Mouse (Mus musculus): ENCODE measurements around the gene Ddx21.
"Not testable (repeated sequence)": the region's sequence is repeated elsewhere in the genome, so short reads cannot be mapped to it uniquely, and the experiment has no call there.

Ddx21 gene

DNA sequence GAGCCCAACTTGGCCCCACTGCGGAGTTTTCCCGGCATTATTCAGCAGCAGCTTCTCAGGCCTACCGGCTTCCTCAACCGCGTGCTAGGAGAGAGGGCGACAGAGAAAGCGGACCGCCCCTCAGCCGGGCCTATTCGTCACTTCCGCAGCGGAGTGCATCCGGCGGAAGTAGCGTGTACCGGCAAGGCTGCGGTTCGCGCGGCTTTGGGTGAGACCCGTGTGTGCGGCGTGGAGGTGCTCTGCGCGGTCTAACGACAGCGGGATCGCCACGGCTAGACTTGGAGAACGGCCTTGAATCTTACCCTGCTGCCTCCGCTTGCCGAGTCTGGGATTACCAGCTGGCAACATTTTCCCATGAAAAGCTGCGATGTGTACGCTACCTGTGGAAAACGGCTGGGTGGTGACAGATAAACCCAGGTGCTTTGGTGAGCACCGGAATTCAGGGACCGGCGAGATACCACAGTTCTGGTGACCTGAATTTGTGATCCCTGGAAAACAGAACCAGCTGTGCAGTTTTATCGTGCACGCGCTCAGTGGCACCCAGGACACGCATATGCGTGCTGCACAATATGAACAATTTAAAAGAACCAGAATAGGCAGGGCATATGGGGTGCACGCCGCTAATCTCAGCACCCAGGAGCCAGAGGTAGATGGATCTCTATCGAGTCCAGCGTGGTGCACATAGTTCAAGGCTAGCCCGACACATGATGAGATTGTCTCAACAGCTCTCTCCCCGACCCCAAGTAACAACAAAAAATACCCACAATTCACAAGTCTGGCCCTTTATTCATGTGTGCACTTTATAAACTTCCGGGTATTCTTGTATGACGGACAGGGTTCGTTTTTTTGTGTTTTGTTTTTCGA lies at the start of gene Ddx21:
TSS of gene Ddx21 (minus strand) at position 105 of the 864 bp plus-strand sequence.
- peak; percentile 96 for DNase-seq (ENCODE audit: low spot score)

DNA sequence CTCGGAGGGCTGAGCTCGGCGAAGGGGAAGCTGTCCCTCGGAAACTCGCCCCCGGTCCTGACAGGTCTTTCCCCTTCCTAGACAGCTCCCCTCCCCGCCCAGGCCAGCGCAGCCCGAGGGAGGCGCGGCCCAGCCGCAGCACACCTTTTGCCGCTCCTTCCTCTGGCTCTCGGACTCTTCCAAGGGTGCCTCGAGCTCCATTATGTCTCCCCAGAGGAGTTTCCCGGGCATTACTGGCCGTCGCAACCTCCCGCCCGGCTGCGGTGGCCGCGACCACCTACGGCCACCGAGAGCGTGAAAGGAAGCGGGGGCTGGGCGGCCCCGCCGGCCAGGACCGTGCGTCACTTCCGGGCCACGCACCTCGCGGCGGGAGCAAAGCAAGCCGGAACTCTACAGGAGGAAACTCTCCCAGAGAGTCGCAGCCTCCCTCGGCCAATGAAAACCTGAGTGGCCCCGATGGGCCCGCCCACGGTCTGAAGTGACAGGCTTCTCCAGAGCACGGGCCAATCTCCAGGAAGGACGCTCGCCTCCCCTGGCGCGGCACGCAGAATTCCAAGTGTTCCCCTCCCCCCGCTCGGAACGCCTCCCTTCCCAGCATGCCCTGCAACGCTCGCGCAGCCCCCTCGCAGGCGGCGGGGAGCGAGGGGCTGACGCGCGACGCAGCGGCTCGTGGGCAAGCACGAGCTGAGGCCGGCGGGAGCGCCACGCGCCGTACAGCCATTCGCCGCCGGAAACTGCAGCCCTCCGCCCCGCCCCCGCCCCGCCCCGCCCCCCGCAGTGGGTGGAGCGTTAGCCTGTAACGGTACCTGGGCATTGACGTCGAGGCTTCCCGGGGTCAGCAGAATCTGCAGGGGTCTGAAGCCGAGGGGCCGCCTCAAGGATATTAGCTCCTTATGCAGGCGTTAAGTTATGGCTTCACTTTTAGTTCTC lies 49.1 kb upstream of the Ddx21 start, which contains the start of gene Ddx50:
TSS of gene Ddx50 (minus strand) at position 338 of the 930 bp plus-strand sequence.
- peak; percentile 98 for DNase-seq (ENCODE audit: low spot score)

DNA sequence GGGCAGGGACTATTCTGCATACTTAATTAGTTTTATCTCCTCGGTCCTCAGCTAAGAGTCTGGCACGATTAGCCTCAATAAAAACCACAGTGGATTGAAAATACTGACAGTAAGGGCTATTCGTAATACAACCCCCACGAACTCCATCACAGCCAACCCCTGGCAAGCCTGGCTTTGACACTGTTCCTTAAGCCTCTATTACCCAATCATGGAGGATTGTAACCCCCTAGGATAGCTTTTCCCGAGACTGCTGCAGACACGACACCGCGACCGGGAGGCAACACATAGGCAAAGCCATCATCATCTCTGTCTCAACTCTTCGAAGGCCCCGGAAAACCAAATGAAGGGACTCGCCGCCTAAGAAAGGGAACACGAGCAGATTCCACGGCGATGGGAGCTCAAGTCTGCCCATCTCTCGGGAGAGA lies 48.3 kb upstream of the Ddx21 start:
- DNase-seq (ENCODE audit: low spot score) = peak; percentile 38

GRCm38 (mm10) chr10:62604161-62604560 lies 2.1 kb upstream of the Ddx21 start:
- no peak for DNase-seq (ENCODE audit: low spot score)

DNA sequence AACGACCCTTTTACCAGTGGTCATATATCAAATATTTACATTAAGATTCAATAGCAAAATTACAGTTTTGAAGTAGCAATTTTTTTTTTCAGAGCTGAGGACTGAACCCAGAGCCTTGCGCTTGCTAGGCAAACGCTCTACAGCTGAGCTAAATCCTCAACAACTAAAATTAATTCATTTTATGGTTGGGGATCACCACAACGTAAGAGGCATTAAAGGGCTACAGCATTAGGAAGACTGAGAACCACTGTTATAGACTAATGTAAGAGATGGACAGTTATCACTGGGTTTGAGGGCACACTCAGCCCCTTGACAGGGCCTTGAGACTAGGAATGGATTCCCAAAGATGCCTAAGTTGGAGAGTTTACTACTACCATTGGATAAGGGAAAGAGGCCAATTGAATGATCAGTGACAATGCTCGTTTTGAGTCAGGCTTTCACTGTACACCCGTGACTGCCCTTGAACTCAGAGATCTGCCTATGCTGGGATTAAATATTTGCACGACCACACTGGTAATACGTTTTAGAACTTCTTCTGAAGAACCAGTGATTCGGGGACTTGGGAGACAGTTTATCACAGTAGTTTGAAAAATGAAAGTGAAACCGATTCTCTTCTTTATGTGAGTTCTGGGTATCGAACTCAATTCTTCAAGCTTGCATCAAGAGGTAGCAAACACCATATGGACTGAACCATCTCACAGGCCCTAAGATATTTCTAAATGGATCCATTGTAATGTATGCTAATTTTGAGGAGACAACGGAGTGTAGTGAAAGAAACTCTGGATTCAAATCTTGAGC lies 1.4 kb upstream of the Ddx21 start:
- DNase-seq (ENCODE audit: low spot score) = no peak

GRCm38 (mm10) chr10:62601833-62602176 lies 276 bp downstream of the Ddx21 start:
- peak; percentile 65 for DNase-seq (ENCODE audit: low spot score)

DNA sequence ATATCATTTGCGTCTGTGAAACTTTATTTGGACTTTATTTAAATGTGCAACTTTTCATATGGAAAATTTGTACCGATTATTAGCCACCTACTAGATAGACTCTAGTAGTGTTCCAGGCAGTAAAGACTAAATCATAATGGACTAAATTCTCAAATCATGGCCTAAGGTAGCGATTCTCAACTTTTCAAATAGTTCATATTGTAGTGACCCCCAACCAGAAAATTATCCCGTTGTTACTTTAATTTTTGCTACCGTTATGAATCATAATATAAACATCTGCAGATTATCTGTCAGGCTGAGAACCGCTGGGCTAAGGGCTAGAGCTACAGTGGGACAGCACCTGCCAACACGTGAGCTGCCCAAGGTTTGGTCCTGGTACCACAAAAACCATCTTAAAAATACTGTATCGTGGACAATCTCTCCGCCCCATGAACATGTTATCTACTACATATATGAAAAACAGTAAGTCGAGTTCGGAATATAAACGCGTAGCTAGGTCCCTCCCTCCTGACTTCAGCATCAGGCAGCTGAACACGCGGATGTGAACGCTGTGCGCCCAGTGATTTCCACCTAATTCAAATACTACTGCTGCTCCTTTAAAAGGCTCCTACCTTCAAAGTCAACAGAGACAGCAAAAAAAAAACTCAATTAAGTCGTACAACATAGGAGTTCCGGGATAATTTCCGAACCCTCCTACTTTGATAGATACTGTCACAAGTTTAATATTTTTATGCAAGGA lies 859 bp downstream of the Ddx21 start:
- DNase-seq (ENCODE audit: low spot score) = peak; percentile 31

DNA sequence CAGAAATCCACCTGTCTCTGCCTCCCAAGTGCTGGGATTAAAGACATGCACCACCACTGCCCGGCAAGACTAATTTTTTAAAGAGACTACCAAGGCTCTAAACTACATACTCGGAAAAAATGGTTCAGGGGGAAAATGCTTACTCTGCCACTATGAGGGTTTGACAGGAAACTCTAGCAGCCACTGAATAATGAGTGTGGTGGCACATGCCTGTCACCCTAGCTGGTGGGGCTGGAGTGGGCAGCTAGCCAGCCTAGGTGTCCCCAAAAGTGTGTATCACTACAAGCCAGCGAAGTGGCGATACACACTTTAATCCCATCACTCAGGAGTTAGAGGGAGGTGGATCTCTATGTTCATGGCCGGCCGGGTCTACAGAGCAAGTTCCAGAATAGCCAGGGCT lies 2.0 kb downstream of the Ddx21 start:
- DNase-seq (ENCODE audit: low spot score) = no peak

DNA sequence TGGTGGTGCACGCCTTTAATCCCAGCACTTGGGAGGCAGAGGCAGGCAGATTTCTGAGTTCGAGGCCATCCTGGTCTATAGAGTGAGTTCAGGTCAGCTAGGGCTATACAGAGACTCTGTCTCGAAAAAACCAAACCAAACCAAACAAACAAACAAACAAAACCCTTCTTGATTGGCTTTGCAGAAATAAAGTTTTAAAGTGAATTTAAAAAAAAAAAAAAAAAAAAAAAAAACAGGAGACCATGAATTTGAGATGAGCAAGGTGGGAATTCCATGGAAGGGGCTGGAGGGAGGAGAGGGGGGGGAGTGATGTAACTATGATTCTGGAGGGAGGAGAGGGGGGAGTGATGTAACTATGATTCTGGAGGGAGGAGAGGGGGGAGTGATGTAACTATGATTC lies 2.8 kb downstream of the Ddx21 start:
- DNase-seq (ENCODE audit: low spot score) = not testable (repeated sequence)

GRCm38 (mm10) chr10:62592496-62592895 lies 9.6 kb downstream of the Ddx21 start:
- no peak for DNase-seq (ENCODE audit: low spot score)

DNA sequence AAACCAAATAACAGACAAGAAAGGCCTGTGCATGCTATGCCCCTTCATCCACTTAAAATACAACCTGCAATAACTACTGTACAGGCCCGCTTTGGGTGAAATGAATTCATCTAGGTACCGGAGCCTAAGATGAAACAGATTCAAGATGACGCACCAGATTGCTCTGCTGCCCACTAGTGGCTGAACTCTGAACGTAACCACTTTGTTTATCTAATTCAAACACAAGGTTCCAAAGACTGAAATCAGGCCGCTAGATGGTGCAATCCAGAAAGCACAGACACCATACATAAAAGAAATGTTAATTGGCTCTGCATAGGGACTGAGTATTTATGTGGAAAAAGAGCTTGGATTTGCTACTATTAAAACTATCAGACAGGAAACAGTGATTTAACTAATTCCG lies 11.9 kb downstream of the Ddx21 start:
- peak; percentile 93 for DNase-seq (ENCODE audit: low spot score)

- no peak for DNase-seq (ENCODE audit: low spot score)
These were observed 13.5 kb downstream of the Ddx21 start for GRCm38 (mm10) chr10:62588616-62589015.

GRCm38 (mm10) chr10:62583245-62583644 lies 18.8 kb downstream of the Ddx21 start:
- no peak for DNase-seq (ENCODE audit: low spot score)

DNA sequence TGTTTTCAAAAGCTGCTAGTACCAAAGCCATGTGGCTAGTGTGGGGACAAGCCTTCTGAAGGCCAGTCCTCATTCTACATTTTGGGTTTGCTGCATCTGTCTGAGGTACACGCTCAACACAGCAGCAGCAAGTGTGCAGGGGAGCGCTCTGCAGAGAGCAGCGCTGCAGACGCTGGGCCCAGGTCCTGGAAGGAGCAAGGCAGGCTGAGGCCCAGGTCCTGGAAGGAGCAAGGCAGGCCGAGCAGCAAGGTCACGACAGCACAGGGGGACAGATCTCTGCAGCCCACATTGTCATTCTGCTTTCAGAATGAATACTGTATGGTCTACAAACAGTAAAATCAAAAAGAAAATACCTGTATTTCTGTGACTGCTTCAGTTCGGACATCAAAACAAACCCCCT lies 19.4 kb downstream of the Ddx21 start:
- no peak for DNase-seq (ENCODE audit: low spot score)

DNA sequence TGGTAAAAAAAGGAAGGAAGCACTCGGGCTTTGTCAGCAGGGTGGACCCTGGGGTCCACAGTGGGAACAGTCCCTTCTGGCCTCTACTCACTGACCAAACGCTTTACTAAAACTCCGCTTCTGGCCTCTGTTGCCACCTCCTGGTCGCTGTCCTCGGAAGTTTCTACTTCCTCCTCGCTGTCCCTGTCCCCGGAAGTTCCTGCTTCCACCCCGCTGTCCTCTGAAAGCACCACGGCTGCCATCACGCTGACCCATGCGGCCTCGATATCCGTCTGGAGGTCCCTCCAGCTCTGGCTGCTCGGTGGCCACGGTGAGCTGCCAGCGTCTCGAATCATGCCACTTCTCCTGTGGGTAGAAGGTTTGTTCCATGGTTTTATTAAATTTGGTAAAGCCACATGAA lies 19.8 kb downstream of the Ddx21 start:
- DNase-seq (ENCODE audit: low spot score) = no peak

DNA sequence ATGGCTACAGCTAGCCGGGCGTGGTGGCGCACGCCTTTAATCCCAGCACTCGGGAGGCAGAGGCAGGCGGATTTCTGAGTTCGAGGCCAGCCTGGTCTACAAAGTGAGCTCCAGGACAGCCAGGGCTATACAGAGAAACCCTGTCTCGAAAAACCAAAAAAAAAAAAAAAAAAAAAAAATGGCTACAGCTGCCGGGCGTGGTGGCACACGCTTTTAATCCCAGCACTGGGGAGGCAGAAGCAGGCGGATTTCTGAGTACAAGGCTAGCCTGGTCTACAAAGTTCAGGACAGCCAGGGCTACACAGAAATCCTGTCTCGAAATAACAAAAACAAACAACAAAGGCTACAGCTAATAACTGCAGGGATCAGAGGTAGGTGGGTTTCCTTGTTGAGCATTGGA lies 23.0 kb downstream of the Ddx21 start:
- not testable (repeated sequence) for DNase-seq (ENCODE audit: low spot score)

DNA sequence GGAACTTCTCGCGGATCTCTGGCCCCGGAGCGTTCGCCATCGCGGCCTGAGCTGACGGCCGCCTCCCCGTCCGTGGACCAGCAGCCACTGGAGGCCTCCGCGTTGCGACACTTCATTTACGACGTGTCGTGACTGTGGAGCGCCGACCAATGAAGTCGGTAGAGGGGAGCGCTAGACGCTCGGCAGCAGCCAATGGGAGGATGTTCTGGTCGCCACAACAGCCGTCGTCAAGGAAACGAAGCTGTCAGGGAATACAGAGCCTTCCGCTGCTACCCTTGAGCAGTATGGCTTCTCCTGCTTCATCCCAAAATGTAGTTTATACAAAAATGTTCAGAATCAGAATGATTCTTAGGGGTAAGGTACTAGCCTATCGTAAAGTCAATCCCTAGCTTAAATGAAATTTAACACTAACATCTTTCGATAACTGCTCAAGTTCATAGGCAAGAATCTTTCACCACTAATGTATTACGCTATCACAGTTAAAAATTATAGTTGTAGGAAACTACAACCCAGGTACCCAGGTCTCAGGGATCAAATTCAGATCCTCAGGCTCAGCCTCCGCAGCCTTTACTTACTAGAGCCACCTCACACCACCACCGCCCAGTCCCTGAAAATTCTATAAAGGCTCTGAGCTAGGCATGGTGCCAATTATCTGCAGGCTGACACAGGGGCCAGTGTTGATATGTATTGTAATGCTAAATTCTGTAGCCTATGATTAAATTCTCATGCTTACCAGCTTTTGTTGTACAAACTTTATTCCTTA lies 23.6 kb downstream of the Ddx21 start, which contains the start of gene Kif1bp:
TSS of gene Kif1bp (minus strand) at position 120 of the 763 bp plus-strand sequence.
- DNase-seq (ENCODE audit: low spot score) = peak; percentile 100

DNA sequence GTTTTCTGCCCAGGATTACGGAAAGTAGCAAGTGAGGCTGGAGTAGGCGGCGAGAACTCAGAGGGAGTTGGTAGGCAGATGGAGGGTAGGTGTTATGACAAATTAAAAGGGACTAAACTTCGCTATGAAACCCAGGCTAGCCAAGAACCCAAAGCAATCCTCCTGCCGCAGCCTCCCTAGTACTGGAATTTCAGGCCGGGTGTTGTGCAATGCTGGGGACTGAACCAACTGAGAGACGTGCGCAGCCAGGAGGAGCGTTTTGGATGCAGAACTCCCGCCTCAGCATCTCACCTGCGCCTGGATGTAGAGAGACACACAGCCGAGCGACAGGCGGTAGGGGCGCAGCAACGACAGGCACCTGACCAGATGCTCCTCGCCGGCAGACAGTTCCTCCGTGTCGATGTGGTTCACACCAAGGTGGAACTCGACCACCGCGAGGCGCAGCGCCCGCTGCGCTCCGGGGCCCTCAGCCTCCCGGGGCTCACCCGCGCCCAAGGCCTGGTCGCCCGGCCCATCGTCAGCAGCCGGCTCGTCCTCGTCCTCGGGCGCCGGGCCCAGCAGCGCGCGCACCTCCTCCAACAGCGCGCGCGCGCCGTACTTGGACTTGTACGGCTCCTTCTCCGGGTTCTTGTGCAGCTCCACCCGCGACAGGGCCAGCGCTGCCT lies 24.3 kb downstream of the Ddx21 start:
- no peak for DNase-seq (ENCODE audit: low spot score)

- no peak for DNase-seq (ENCODE audit: low spot score)
These were observed 27.1 kb downstream of the Ddx21 start for GRCm38 (mm10) chr10:62575001-62575400.
